Mouse (Mus musculus): ENCODE results near the gene Pcbd1. TPM values are rescaled to one million over a fixed set of nuclear protein-coding genes. Genes with fewer than 3 reads are reported as not detected.

Pcbd1 gene
- 1 to 10 TPM; 8.6 to 9.4 TPM for total RNA-seq (2021)
- long read RNA-seq, experiment 1, partial matches to known transcripts = 1 of 3 reads
- long read RNA-seq, experiment 1, other reads (novel, unspliced or antisense) = 0 of 3 reads
- long read RNA-seq, experiment 2, partial matches to known transcripts = 0 of 3 reads
- long read RNA-seq, experiment 2, other reads (novel, unspliced or antisense) = 0 of 3 reads

- no peak for DNase-seq (ENCODE audit: low spot score in 2 of 2)
These were observed at the start of gene Pcbd1 for GRCm38 (mm10) chr10:61089170-61090142. TSS of gene Pcbd1 (plus strand) at chr10:61089331.

GRCm38 (mm10) chr10:61039657-61040056 is 49.5 kb upstream of the Pcbd1 start:
- intact Hi-C loops (cut with DNase I) = no loop called here
- DNase-seq (ENCODE audit: low spot score in 2 of 2) = no peak

More at GRCm38 (mm10) chr10:61089170-61090142, at the start of gene Pcbd1:
- intact Hi-C loops (cut with DNase I) = no loop called here

GRCm38 (mm10) chr10:61045081-61045480 is 44.0 kb upstream of the Pcbd1 start:
- intact Hi-C loops (cut with DNase I) = no loop called here
- no peak for DNase-seq (ENCODE audit: low spot score in 2 of 2)

- peak; percentile 66 to 87 for DNase-seq (ENCODE audit: low spot score in 2 of 2)
- intact Hi-C loops (cut with DNase I) = loop anchor here (1.0 to 5.0 kb wide), 2 partner anchors 215 to 273 kb away; no protein-coding TSS in a partner anchor
These were observed 37.0 kb upstream of the Pcbd1 start for GRCm38 (mm10) chr10:61051993-61052613.

- DNase-seq (ENCODE audit: low spot score in 2 of 2) = no peak
- intact Hi-C loops (cut with DNase I) = no loop called here
These were observed 32.5 kb upstream of the Pcbd1 start for GRCm38 (mm10) chr10:61056661-61057060.

GRCm38 (mm10) chr10:61059101-61059500 is 30.0 kb upstream of the Pcbd1 start:
- intact Hi-C loops (cut with DNase I) = no loop called here
- no peak for DNase-seq (ENCODE audit: low spot score in 2 of 2)

- intact Hi-C loops (cut with DNase I) = no loop called here
These were observed 29.5 kb upstream of the Pcbd1 start for GRCm38 (mm10) chr10:61059543-61060110.

GRCm38 (mm10) chr10:61063271-61063864 is 25.8 kb upstream of the Pcbd1 start:
- DNase-seq (ENCODE audit: low spot score in 2 of 2) = no peak
- intact Hi-C loops (cut with DNase I) = no loop called here

More at GRCm38 (mm10) chr10:61059543-61060110, 29.5 kb upstream of the Pcbd1 start:
- DNase-seq (ENCODE audit: low spot score in 2 of 2) = peak in 1 of 2 experiments; percentile 16

- no peak for DNase-seq (ENCODE audit: low spot score in 2 of 2)
- intact Hi-C loops (cut with DNase I) = no loop called here
These were observed 24.5 kb upstream of the Pcbd1 start for GRCm38 (mm10) chr10:61064635-61065034.

- intact Hi-C loops (cut with DNase I) = no loop called here
- no peak for DNase-seq (ENCODE audit: low spot score in 2 of 2)
These were observed 23.7 kb upstream of the Pcbd1 start for GRCm38 (mm10) chr10:61065287-61066005.

- intact Hi-C loops (cut with DNase I) = no loop called here
- DNase-seq (ENCODE audit: low spot score in 2 of 2) = peak; percentile 76 to 89
These were observed 20.5 kb upstream of the Pcbd1 start for GRCm38 (mm10) chr10:61068436-61069192.

- intact Hi-C loops (cut with DNase I) = no loop called here
- DNase-seq (ENCODE audit: low spot score in 2 of 2) = no peak
These were observed 19.9 kb upstream of the Pcbd1 start for GRCm38 (mm10) chr10:61069248-61069647.

GRCm38 (mm10) chr10:61072324-61072723 is 16.8 kb upstream of the Pcbd1 start:
- intact Hi-C loops (cut with DNase I) = loop anchor here (5.0 kb wide), 1 partner anchor 295 kb away; no protein-coding TSS in a partner anchor
- peak; percentile 60 to 61 for DNase-seq (ENCODE audit: low spot score in 2 of 2)

- intact Hi-C loops (cut with DNase I) = loop anchor here (5.0 kb wide), 1 partner anchor 297 kb away; no protein-coding TSS in a partner anchor
- no peak for DNase-seq (ENCODE audit: low spot score in 2 of 2)
These were observed 14.5 kb upstream of the Pcbd1 start for GRCm38 (mm10) chr10:61074643-61075042.

GRCm38 (mm10) chr10:61075607-61076006 is 13.5 kb upstream of the Pcbd1 start:
- DNase-seq (ENCODE audit: low spot score in 2 of 2) = no peak
- intact Hi-C loops (cut with DNase I) = no loop called here

GRCm38 (mm10) chr10:61080227-61080930 is 8.8 kb upstream of the Pcbd1 start:
- peak; percentile 65 to 78 for DNase-seq (ENCODE audit: low spot score in 2 of 2)
- intact Hi-C loops (cut with DNase I) = no loop called here

GRCm38 (mm10) chr10:61080931-61081255 is 8.2 kb upstream of the Pcbd1 start:
- DNase-seq (ENCODE audit: low spot score in 2 of 2) = no peak

More at GRCm38 (mm10) chr10:61080931-61081255, 8.2 kb upstream of the Pcbd1 start:
- intact Hi-C loops (cut with DNase I) = no loop called here
